Mouse (Mus musculus) midbrain, embryonic 10.5 days (tissue): ENCODE measurements at regions not wholly inside any gene's neighbourhood (a gene's known extent, or its start where the extent isn't known, plus 50 kb on each side); places are given as distances from the start of the nearest gene placed in this dataset.

Source experiments
- DNase-seq: peaks from one replicate; pipeline ENCODE4 v3.0.0-alpha.2; 2017; ENCODE audit warnings: low spot score
- H3K27ac ChIP-seq: fragments of 300-500 bp; sonication (generic); replicated peaks from 2 replicates; pipeline ENCODE4 v1.5.1; 2016; ENCODE audit warnings: mild to moderate bottlenecking
- H3K27me3 ChIP-seq: fragments of 300-500 bp; sonication (generic); 2 replicates; pipeline ENCODE4 v1.6.1; 2016; ENCODE audit warnings: low read depth, mild to moderate bottlenecking; ENCODE audit not compliant: poor library complexity, severe bottlenecking
- H3K36me3 ChIP-seq: fragments of 300-500 bp; sonication (generic); 2 replicates; pipeline ENCODE4 v1.6.1; 2016; ENCODE audit warnings: mild to moderate bottlenecking, moderate library complexity
- H3K4me1 ChIP-seq: fragments of 300-500 bp; sonication (generic); 2 replicates; pipeline ENCODE4 v1.6.1; 2016
- H3K4me3 ChIP-seq: fragments of 300-500 bp; sonication (generic); 2 replicates; pipeline ENCODE4 v1.5.1; 2016; ENCODE audit warnings: mild to moderate bottlenecking, moderate library complexity
- H3K9me3 ChIP-seq: fragments of 300-500 bp; sonication (generic); replicated peaks from 2 replicates; pipeline ENCODE4 v1.6.1; 2016; ENCODE audit warnings: mild to moderate bottlenecking
- WGBS: fragments of 180-500 bp; shearing (Covaris S2); methylation state at CpG from one replicate; pipeline ENCODE4 v1.1.7; 2016; 5-methylcytosine and 5-hydroxymethylcytosine counted together

GRCm38 (mm10) chr7:133487887-133488630, 113.9 kb downstream of the Tex36 start:
- no peaks in the 10 kb centered on the region for H3K27me3 ChIP-seq
- WGBS, result 71% methylated on average over 7 of the region's 7 CpGs
- no peak overlapping the region for H3K27ac ChIP-seq
- peak; percentile 22 for DNase-seq
- H3K9me3 ChIP-seq, result no peaks in the 10 kb centered on the region
- no peaks in the 10 kb centered on the region for H3K36me3 ChIP-seq
- peaks cover 7% of the 10 kb centered on the region for H3K4me1 ChIP-seq
- no peak overlapping the region for H3K4me3 ChIP-seq

- 79% methylated on average over 8 of the region's 8 CpGs for WGBS
- Histone ChIP-seq H3K36me3 (no peaks in the 10 kb centered on the region), H3K4me1 (peaks cover 12% of the 10 kb centered on the region), H3K9me3 (no peaks in the 10 kb centered on the region), H3K4me3 (no peak overlapping the region), H3K27ac (no peak overlapping the region), H3K27me3 (no peaks in the 10 kb centered on the region)
- no peak for DNase-seq
Measured at GRCm38 (mm10) chr7:133484430-133484841, 117.5 kb downstream of the Tex36 start.

GRCm38 (mm10) chr7:133481529-133481928, 120.4 kb downstream of the Tex36 start:
- no peak overlapping the region for H3K4me3 ChIP-seq
- H3K27me3 ChIP-seq, result no peaks in the 10 kb centered on the region
- peaks cover 6% of the 10 kb centered on the region; the same call in 1 of the 2 replicates for H3K4me1 ChIP-seq
- WGBS, result 81% methylated on average over 6 of the region's 6 CpGs
- H3K36me3 ChIP-seq, result no peaks in the 10 kb centered on the region
- no peak for DNase-seq
- no peak overlapping the region for H3K27ac ChIP-seq
- H3K9me3 ChIP-seq, result no peaks in the 10 kb centered on the region

GRCm38 (mm10) chr7:133479679-133480078, 122.3 kb downstream of the Tex36 start:
- Histone ChIP-seq H3K4me3 (no peak overlapping the region), H3K36me3 (no peaks in the 10 kb centered on the region), H3K27me3 (no peaks in the 10 kb centered on the region), H3K9me3 (no peaks in the 10 kb centered on the region), H3K4me1 (peaks cover 6% of the 10 kb centered on the region; the same call in 1 of the 2 replicates), H3K27ac (no peak overlapping the region)
- 85% methylated on average over 7 of the region's 7 CpGs for WGBS
- DNase-seq, result no peak

DNA sequence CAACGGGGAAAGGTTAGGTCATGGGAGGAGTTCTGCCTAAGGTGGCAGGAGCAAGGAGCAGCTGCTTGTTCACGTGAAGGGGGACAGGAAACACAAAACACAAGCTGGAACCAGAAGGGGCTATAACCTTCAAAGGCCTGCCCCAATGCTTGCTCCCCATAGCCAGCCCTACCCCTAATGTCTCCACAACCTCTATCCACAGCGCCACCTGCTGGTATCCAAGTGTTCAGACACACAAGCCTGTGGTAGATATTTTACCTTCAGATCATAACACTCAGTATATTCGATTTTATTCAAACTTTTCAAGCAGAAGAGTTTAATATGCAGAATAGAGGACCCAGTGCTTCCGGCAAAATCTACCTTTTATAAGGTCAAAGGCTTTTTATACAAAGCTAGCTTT, 124.0 kb downstream of the Tex36 start:
- no peak overlapping the region for H3K4me3 ChIP-seq
- DNase-seq, result no peak
- 77% methylated on average over 5 of the region's 5 CpGs for WGBS

DNA sequence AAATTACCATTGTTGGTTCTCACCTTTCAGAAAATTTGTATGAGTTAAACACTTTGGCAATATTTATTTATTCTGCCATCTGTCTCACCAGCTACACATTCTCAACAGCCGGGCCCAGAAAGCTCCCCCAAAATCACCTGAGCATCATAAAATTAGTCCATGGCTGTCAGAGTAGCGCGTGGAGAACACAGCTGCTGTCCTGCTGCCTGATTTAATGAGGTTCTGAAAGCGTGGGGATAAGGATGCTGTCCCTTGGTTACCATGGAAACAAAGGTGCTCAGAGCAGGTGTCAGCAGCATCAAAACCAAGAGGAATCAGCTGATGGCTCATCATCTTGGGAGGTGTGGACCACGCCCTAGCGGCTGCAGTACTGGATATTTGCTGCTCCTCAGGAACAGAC, 124.7 kb downstream of the Tex36 start:
- H3K9me3 ChIP-seq, result no peaks in the 10 kb centered on the region
- no peaks in the 10 kb centered on the region for H3K36me3 ChIP-seq
- no peaks in the 10 kb centered on the region for H3K27me3 ChIP-seq
- H3K27ac ChIP-seq, result no peak overlapping the region
- 86% methylated on average over 6 of the region's 6 CpGs for whole genome bisulfite sequencing
- no peak for DNase-seq
- peaks cover 6% of the 10 kb centered on the region; the same call in 1 of the 2 replicates for H3K4me1 ChIP-seq
- no peak overlapping the region for H3K4me3 ChIP-seq

More for the DNA sequence above, 124.0 kb downstream of the Tex36 start:
- Histone ChIP-seq H3K4me1 (peaks cover 6% of the 10 kb centered on the region; the same call in 1 of the 2 replicates), H3K36me3 (no peaks in the 10 kb centered on the region), H3K9me3 (no peaks in the 10 kb centered on the region), H3K27ac (no peak overlapping the region), H3K27me3 (no peaks in the 10 kb centered on the region)

- no peak for DNase-seq
Measured at GRCm38 (mm10) chr7:133471706-133472105, 130.3 kb downstream of the Tex36 start.

GRCm38 (mm10) chr7:133470620-133470958, 131.4 kb downstream of the Tex36 start:
- WGBS, result 73% methylated on average over 3 of the region's 3 CpGs

More at GRCm38 (mm10) chr7:133471706-133472105, 130.3 kb downstream of the Tex36 start:
- Histone ChIP-seq H3K4me1 (peaks cover 16% of the 10 kb centered on the region), H3K9me3 (no peaks in the 10 kb centered on the region), H3K27me3 (no peaks in the 10 kb centered on the region), H3K4me3 (no peak overlapping the region), H3K27ac (no peak overlapping the region), H3K36me3 (no peaks in the 10 kb centered on the region)
- 91% methylated on average over 5 of the region's 5 CpGs for WGBS

DNA sequence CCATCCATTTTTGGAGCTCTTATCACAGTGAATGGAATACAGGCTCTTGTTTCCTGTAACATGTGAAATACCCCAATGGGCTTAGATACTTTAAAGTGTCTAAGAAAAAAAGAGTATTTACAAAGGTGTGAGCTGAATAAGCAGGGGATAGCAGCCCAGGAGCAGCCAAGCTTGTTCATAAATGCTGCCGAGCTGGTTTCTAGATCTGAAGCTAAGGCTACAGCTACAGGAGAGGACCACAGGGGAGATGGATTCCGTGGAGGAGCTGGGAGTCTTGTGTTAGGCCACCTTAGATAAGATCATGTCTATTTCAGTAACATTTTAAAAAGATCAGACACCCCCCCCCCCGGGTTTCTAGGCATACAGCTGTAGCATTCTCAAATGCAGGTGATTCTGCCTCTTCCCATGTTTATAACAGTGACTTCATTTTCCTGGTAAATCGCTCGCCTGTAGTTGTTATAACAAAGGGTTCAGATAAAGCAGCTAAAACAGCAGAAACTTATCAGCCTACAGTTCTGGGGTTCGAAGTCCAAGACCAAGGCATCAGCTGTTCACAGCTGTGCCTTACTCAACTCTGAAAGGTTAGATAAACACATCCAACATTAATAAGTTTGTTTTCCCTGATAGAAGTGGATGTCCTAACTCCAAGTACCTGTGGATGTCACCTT, 131.9 kb downstream of the Tex36 start:
- Histone ChIP-seq H3K9me3 (no peaks in the 10 kb centered on the region), H3K36me3 (no peaks in the 10 kb centered on the region), H3K27ac (no peak overlapping the region), H3K4me1 (peaks cover 16% of the 10 kb centered on the region), H3K4me3 (no peak overlapping the region), H3K27me3 (no peaks in the 10 kb centered on the region)
- WGBS, result 80% methylated on average over 6 of the region's 6 CpGs
- DNase-seq, result no peak

More at GRCm38 (mm10) chr7:133470620-133470958, 131.4 kb downstream of the Tex36 start:
- no peaks in the 10 kb centered on the region for H3K9me3 ChIP-seq
- peaks cover 16% of the 10 kb centered on the region for H3K4me1 ChIP-seq
- no peaks in the 10 kb centered on the region for H3K36me3 ChIP-seq
- H3K4me3 ChIP-seq, result no peak overlapping the region
- DNase-seq, result no peak
- no peak overlapping the region for H3K27ac ChIP-seq
- H3K27me3 ChIP-seq, result no peaks in the 10 kb centered on the region

DNA sequence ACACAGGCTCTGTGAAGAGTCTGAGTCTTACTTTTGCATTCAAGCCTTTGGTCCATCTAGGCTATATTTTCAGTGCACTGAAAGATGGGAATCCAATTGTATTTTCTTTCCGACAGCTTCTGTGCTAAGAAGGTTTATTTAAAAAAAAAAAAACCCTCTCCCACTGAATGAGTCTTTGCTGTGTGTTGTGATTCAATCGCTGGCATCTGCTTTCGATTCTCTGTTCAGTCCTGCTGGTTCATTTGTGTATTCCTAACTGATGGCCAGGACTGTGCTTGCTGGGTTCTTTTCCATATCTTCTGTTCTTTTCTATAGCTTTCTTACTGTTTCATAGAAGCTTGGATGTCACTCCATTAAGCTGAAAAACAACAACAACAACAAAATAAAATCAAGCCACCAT, 132.9 kb downstream of the Tex36 start:
- 0 out of 2 replicates have a peak, but pooled peaks cover under 1% of the 10 kb centered on the region for H3K9me3 ChIP-seq
- DNase-seq, result no peak
- WGBS, result 57% methylated on average over 3 of the region's 3 CpGs
- H3K27ac ChIP-seq, result no peak overlapping the region
- H3K4me3 ChIP-seq, result no peak overlapping the region
- H3K27me3 ChIP-seq, result no peaks in the 10 kb centered on the region
- no peaks in the 10 kb centered on the region for H3K36me3 ChIP-seq
- peaks cover 16% of the 10 kb centered on the region for H3K4me1 ChIP-seq

- Histone ChIP-seq H3K27me3 (no peaks in the 10 kb centered on the region), H3K9me3 (peaks cover 5% of the 10 kb centered on the region; the same call in 1 of the 2 replicates), H3K4me1 (peaks cover 16% of the 10 kb centered on the region), H3K27ac (peak overlapping the region; percentile 72), H3K4me3 (no peak overlapping the region), H3K36me3 (no peaks in the 10 kb centered on the region)
- WGBS, result 35% methylated on average over 3 of the region's 3 CpGs
- no peak for DNase-seq
Measured at GRCm38 (mm10) chr7:133468346-133468745, 133.6 kb downstream of the Tex36 start.

DNA sequence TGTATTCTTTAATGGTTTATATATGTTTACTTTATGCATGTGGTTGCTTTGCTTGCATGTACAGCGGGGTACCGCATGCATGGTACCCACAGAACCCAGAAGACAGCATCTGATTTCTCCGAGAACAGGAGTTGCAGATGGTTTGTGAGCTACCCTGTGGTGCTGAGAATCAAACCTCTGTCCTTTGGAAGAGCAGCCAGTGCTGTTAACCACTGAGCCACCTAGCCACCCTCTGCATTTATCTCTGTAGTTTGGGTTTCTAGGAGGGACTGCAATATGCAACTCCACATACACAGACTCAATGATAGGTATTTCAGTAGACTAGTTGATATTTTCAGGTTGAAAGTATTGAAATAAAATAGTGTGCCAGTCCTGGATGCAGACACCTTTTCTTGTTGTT, 134.4 kb downstream of the Tex36 start:
- no peak for DNase-seq
- peaks cover 16% of the 10 kb centered on the region for H3K4me1 ChIP-seq
- peaks cover 5% of the 10 kb centered on the region; the same call in 1 of the 2 replicates for H3K9me3 ChIP-seq
- H3K27me3 ChIP-seq, result no peaks in the 10 kb centered on the region
- WGBS, result 92% methylated on average over 3 of the region's 3 CpGs
- no peak overlapping the region for H3K4me3 ChIP-seq
- H3K27ac ChIP-seq, result no peak overlapping the region
- no peaks in the 10 kb centered on the region for H3K36me3 ChIP-seq

DNA sequence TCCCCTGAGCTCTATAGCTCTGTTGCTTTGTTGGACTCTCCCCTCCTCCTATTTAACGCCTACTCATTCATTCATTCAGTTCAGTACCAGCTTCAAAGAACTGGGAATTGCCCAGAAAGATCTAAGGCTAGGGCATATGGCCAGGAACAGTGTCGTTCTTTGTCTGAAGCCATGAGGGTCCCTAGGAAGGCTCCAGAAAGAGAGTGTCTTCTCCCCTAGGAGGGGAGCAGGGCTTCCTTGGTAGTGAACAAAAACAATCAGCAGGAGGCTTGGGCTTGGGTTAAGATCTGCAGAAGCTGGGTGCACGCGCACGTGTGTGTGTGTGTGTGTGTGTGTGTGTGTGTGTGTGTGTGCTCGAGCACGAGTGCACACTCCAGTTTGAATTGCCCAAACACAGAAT, 142.7 kb downstream of the Tex36 start:
- DNase-seq, result no peak
- H3K36me3 ChIP-seq, result no peaks in the 10 kb centered on the region
- H3K27me3 ChIP-seq, result no peaks in the 10 kb centered on the region
- no peak overlapping the region for H3K4me3 ChIP-seq
- H3K9me3 ChIP-seq, result peaks cover 5% of the 10 kb centered on the region; the same call in 1 of the 2 replicates
- 0 out of 2 replicates have a peak, but pooled peaks cover 6% of the 10 kb centered on the region for H3K4me1 ChIP-seq
- H3K27ac ChIP-seq, result no peak overlapping the region; the same call in 1 of the 2 replicates
- 61% methylated on average over 7 of the region's 7 CpGs for WGBS
